Mouse (Mus musculus) retina, embryonic 14.5 days (tissue): ENCODE data around the gene Ddx3x.
"Not testable (repeated sequence)": the region's sequence is repeated elsewhere in the genome, so short reads cannot be mapped to it uniquely, and the experiment has no call there.

Source experiments
- DNase-seq: peaks from one replicate; pipeline ENCODE4 v3.0.0-alpha.2; 2015; ENCODE audit warnings: low spot score

Gene Ddx3x

DNA sequence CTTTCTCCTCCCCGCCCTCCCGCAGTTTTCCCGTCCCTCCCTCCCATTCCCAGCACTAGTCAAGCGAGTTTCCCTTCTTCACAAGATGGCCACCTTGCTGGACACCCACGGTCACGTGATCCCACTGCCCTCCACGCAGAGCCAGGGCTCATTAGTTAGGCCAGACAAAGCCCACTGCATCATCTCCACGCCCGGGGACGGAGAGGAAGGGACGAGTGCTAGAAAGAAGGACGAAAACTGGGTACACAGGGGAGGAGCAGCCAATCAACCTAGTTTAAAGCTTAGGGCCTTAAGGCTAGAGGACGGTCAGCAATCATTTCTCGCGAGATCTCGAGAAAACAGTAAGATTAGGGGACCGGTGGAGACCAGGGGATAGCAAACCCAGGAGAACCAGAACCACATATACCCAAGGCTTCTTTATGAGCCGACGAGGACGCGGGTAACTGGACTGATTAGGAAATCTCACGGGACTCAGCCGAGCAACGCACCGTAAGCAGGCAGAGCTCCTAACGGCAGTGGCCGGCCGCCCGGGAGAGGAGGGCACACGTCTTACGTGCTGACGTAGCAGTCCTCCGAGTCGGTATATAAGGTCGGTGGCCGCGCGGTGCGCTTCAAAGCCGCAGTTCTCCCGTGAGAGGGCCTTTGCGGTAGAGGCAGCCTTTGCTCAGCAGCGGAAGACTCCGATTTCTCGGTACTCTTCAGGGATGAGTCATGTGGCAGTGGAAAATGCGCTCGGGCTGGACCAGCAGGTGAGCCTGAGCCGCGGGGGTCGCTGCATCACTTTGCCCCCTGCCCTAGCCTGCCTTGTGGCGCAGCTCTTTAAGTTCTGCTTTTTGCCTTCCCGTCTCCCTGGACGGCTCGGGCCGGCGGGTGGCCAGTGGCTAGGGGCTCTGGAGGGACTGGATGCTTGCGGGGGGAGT is at the start of gene Ddx3x:
Gene Ddx3x, plus strand, starts transcription at position 562 of the 920 bp plus-strand sequence.
- DNase-seq: peak; percentile 91

DNA sequence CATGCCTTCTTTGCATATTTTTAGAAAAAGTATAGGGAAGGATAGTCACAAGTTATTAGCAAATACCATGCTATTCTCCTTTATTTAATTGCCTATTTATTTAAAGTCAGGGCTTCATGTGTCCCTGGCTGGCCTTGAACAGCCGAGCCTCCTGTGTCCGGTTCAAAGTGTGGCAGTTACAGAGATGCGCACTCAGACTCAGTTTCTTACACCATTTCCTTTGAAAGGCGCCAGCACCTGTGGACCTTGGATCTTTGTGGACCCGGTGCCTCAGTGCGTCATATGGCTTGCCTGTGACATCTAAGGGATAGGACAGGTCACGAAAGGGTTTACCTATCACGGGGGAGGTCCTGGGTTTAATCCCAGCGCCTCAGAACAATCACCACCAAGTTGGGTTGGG is 49.5 kb upstream of the Ddx3x start:
- no peak for DNase-seq

DNA sequence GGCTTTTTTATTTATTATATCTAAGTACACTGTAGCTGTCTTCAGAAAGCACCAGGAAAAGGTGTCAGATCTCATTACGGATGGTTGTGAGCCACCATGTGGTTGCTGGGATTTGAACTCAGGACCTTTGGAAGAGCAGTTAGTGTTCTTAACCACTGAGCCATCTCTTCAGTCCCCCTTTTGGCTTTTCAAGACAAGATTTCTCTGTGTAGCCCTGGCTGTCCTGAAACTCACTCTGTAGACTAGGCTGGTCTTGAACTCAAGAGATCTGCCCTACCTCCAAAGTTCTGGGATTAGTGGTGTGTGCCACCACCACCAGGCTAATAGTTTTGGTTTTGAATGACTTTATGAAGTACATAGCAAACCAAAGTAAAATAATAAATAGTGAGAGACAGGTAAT is 47.9 kb upstream of the Ddx3x start:
- not testable (repeated sequence) for DNase-seq

DNA sequence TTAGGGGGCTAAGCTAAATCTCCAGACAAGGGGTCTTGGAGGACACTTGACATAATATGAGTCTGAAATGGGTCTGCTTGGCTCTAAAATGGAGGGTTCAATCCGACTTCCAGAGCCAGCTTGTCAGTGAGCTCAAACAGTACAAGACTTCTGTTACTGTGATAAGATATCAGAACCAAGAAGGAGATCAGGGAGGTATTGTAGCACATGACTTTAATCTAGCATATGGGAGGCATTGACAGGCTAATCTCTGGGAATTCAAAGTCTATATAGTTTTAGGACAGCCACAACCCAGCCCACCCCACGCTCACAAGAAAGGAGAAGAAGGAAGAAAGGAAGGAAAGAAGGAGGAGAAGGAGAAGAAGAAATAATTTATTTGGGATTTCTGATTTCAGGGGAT is 47.1 kb upstream of the Ddx3x start:
- DNase-seq: no peak

DNA sequence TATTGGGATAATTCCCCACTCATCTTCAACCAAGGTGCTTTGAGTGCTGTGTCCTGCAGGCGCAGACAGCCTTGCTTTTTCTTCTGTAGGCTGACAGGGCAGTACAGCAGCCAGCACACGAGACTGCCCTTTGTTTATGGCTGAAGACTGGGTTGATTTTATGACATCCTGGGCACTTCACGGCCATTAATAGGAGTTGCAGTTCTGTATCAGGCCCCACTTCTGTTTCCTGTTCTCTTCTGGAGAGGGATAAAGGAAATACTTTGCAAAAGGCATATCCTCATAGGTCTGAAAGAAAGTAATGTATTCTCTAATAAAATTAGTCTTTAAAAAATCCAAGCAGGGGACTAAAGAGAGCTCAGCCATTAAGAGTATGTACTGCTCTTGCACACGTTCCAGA is 46.1 kb upstream of the Ddx3x start:
- no peak for DNase-seq

DNA sequence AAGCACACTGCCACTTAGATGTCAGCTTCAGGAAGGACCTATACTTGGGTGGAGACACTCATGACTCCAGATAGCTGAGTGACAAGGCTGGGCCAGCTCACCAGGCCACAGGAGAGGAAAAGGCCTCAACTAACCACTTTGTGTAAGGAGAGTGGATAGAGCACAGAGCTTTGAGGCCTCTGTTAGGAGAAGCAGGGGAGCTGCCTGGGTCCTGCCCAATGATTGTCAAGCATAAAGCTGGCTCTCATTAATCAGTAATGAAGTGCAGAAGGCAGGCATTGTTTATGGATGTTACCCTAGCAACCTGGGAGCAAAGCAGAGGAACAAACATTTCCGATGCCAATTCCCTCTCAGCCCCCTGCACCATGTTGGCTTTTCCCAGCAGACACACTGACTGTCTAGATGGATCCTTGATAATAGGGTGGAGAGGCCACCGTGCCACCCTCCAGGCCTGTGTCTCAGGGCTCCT is 44.6 kb upstream of the Ddx3x start:
- DNase-seq: peak; percentile 25

DNA sequence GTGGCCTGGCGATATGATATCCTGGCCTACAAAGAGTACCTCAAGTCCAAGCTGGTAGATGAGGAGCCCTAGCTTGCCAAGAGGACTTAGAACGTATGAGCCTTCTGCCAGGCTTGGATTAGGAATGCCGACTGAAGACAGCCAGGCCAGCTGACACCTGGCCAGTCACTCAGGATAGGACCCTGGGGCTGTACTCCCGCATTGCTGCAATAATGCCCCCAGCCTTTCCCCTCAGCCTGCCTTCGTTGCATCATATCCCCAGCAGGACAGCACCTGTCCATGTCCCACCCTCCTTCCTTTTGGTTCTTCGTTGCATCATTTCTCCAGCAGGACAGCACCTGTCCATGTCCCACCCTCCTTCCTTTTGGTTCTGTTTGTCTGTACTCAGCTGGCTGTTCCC is 41.3 kb upstream of the Ddx3x start:
- no peak for DNase-seq

DNA sequence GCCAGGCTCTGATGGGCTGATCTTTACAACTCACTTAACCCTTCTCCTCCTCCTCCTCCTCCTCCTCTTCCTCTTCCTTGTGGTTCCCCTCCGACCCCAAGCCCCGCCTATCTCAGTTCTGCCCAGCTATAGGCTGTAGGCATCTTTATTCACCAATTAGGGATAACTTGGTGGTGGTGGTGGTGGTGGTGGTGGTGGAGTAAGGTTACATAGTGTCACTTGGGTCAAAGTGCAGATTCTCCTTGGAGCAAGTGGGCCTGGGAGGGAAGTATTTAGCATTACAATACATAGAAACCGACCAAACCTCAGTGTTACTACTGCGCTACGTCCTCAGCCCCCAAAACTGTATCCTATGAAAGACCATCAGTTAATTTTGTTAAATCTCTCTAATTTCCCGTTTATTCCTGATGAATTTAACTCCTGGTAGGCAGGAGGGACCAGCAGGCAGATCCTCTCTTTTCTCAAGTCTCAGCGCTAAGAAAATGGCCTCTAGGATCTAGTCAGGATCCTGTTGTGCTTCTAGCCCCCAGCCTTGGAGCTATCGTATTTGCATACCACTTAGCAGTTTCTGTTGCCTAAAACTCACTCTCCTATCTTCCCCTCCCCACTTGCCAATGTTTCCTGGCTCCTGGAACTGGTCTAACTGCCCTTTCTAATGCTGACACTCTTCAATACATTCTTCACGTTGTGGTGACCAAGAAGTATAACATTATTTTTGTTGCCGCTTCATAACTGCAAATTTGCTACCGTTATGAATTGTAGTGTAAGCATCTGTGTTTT is 39.9 kb upstream of the Ddx3x start:
- DNase-seq: no peak

DNA sequence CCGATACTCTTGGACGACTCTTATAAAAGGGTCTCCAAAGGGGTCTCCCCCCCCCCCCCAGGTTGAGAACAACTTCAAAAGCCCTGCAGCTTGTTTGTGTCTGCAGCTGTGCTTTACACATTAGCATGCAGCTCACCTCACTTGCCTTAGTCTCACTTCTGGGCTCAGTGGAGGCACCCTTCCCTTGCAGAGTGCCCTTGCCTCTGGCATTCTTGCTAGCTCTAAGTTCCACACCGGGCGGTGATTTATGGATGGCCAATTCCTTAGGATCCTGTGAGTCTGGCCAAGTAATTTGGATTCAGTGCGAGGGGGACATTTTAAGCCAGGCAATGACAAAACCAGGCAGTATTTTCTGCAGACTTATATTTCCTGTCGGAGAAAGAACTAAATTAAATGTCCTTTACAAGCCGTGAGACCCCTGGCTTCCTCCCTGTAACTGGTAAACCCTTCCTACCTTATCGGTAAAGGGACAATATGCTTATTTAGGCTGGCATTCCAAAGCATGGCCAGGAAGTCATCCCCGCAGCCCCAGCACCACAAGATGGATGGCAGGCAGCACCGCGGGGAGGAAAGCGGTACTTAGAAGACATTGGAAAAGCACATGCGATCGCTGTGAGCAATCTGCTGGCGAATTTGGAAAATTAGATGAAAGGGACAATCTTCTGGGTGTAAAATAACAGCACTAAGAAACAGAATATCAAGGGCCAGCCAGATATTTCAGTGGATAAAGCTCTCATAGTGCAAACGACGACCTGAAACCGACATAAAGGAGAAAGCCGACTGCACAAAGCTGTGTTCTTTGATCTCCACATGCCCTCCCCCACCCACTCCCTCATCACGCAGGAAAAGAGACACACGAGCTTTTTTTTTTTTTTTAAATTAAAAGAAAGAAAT is 39.1 kb upstream of the Ddx3x start:
- peak; percentile 25 for DNase-seq

DNA sequence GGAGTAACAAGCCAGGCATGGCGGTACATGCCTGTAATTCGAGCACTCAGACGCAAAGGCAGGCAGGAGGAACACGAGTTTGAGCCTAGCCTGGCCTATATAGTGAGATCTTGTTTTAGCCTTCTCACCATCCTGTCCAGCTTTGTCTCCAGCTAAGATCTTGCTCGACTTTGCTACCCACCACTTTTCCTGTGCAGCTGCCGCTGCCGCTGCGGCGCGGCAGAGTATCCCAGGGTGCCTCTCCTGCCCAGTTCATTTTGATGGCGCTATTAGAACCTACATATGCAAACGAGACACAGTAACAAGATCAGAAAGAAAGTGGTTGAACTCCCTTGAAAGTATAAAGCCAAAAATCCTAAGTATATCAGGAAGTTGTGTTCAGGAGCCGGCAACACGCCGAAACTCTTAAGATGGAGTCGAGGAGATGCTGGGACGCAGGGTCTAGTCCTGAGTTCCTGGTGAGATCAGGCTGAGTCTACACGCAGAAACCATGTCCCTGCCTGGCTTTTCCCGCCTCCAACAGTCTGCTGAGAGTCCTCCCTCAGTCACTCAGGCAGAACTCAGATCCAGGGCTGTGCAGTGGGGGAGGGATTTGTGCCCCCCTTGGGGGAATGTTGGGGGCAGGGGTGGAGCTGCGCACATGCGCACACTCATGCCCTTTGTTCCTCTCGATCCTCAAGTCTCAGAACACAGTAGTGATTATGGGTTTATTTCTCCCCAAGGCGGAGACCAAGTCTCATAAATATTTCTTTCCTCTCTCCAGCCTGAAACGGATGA is 38.3 kb upstream of the Ddx3x start:
- DNase-seq: peak; percentile 86

DNA sequence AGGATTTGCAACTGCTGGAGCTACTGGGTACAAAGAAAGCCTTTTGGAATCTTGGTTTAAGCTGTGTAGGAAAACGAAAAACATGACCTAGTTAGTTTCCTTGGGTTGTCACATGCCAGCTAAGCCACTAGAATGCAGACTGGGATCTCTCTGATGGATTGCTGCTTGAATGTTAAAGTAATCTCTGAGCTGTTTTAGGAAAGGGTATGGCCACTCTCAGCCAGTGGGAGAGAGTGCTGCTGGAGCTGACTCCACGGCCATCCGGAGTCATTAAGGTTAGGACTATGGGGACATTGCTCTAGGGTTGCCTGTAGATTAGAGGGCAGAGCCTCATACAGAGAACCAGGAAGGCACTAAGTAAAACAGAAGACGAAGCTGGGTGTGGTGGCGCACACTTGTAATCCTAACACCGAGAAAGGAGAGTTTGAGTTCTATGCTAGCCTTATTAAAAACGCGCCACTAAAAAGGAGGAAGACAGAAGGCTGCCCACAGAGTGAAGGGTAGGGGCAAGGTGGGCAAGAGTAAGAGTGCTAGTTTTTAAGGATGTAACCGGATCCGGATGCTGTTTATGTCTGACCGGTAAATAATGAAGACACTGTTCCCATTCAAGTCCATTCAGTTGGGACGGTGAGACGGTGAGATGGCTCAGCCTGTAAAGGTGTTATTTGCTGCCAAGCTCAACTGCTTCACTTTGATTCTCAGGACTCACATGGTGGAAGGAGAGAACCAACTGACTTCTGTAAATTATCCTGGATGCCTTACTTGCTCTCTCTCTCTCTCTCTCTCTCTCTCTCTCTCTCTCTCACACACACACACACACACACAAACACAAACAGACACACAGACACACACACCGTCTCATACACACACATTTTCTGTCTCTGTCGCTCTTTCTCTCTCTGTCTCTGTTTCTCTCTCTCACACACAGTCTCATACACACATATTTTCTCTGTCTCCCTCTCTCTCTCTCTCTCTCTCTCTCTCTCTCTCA is 37.3 kb upstream of the Ddx3x start:
- DNase-seq: peak; percentile 15

DNA sequence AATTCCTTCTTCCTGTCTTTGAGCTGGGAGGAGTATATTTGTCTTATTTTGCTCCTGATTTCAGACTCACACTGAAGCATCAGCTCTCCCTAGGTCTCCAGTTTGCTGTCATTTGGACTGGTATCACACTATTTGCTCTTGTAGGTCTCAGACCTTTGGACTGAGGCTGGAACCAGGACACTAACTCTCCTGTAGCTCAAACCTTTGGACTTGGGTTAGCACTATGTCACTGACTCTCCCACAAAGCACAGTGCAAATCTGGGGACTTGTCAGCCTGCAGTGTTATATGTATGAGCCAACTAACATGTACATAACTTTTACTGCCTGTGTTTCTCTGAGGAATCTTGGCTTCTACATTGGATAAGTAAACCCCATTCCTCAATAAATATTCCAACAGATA is 36.2 kb upstream of the Ddx3x start:
- no peak for DNase-seq

DNA sequence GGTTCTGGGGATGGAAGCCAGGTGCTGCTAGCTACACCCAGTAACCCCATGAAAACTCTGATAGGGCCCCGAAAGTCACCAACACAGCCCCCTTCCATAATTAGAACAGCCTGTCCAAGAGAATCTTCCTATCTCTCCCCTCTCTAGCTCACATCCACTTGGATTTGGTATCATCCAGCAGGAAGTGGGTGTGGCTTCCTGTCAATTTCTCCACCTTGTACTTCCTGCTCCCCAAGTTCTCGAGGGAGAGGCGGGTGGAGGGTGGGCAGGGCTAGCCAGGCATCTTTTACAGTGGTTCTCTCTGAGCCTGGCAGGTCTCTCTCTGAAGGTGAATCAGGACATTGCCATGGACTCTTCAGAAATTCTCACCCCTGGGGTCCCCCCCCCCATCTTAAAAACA is 35.7 kb upstream of the Ddx3x start:
- DNase-seq: no peak

DNA sequence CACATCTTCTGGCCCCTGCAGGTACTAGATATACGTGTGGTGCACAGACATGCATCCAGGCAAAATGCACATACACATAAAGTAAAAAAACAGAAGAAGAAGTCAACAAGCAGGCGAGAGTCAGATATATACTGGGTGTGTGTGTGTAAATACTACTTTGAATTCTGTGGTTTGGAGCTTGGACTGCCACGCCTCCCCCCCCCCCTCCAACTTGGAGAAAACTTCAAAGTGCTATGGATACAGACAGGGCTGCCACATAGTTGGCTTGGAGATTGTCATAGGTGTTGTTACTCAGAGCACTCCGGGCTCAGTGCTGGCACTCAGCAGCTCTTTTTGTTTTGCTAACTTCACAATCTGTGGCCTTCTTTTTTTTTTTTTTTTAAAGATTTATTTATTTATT is 29.1 kb upstream of the Ddx3x start:
- no peak for DNase-seq

DNA sequence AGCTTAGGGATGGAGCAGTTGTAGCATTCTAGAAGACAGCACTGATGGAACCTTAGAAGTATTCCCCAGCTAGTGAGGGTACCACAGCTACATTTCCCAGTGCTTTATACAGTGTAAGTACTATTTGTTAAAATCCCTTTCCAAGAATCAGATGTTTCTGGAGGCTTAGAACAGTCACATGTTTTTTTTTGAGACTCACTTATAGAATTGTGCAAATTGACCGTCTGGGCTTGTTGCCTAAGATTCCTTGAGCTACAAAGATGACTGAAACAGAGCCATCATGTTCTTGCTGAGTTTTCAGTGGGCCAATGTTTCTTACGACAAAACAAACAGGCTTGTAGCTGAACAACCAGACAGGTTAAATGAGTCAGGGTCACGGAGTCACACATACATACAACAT is 26.5 kb upstream of the Ddx3x start:
- DNase-seq: no peak

DNA sequence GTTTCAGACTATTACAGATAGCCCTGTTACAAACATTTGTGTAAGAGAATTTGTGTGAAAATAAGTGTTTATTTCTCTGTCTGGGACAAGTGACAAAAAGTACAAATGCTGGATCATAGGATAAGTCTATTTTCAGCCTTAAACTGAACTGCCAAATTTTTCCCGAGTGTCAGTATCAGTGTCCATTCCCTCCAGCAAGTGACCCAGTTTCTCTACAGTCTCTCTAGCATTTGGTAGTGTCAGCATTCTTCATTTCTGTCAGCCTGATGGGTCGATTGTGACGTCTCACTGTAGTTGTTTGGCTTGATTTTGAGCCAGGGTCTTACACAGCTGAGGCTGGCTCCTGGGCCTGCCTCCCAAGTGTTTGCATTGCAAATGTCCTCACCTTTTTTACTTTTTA is 17.4 kb upstream of the Ddx3x start:
- no peak for DNase-seq

DNA sequence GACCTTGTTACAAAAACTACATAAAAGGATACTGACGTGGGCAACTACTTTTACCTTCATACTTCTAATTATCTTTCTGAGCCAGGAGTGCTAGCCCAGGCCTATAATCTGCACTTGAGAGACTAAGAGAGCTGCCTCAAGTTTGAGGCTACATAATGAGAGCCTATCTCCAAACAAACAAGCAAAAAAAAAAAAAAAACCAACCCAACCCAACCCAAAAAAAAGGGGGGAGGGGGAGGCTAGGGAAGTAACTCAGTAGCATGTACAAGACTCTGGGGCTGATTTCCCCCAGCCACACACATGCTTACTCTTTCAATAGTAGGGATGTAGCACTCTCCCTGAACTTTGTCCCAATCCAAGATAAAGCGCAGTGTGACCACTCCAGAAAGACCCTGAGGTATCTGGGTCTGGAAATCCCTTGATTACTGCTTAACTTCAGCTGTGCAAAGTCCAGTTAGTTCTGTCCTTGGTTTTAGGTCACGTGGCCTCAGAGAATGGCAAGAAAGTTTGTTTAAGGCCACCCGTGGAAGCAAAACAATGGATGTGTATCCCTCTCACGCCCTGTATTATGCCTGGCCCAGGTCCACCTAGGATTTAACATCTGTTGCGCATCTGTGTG is 5.1 kb upstream of the Ddx3x start:
- no peak for DNase-seq

DNA sequence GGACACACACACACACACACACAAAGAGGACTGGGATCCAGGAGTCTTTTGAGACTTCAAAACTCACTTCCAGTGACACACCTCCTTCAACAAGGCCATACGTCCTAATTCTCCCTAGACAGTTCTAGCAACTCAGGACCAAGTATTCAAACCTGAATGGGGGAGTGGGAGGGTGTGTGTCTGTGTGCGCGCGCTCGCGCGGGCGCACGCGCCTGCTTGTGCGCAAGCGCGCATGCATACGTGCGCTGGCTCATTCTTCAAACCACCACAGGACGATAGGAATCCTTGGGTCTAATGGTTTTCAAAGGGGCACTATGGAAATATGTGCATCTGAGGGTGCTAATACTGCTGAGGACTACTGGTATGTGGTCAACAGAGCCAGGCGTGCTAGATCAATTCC is 1.8 kb upstream of the Ddx3x start:
- no peak for DNase-seq

DNA sequence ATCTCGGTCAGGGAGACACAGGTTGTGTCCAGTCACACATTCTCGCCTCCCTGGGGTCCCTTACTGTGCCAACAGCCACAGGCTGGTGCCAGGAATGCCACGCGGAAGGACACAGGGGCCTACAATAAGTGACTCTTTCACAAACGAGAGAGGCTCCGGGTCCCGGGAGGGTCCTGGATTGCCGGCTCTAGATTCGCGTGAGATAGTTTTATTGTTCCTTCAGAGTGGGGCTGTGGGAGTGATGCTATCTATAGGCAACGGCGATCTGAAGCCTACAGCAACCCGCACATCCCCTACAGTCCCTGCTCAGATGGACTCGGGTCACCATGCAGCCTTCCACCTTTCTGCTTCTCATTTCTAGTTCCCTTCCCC is 747 bp upstream of the Ddx3x start:
- DNase-seq: no peak
